Mouse (Mus musculus) E14TG2a.4 (cell line): ENCODE results near the gene Clpx.
"Not testable (repeated sequence)": the region's sequence is repeated elsewhere in the genome, so short reads cannot be mapped to it uniquely, and the experiment has no call there.

Experiments
- H3K27me3 ChIP-seq: 2 replicates; pipeline ENCODE4 v1.6.1; 2014; ENCODE audit warnings: low read length, control low read depth; ENCODE audit not compliant: insufficient read depth
- H3K36me3 ChIP-seq: 2 replicates; pipeline ENCODE4 v1.6.1; 2014; ENCODE audit warnings: low read length, control low read depth; ENCODE audit not compliant: insufficient read depth
- H3K4me1 ChIP-seq: replicated peaks from 2 replicates; pipeline ENCODE4 v1.6.1; 2014; ENCODE audit warnings: low read depth, low read length, control low read depth
- H3K4me3 ChIP-seq: replicated peaks from 2 replicates; pipeline ENCODE4 v1.5.1; 2014; ENCODE audit warnings: mild to moderate bottlenecking, low read length
- H3K9me3 ChIP-seq: 2 replicates; pipeline ENCODE4 v1.6.1; 2014; ENCODE audit warnings: low read length, control low read depth
- CTCF ChIP-seq: conservative IDR thresholded peaks from 2 replicates; pipeline ENCODE4 v1.5.1; 2014; ENCODE audit warnings: low read length
- NANOG ChIP-seq: IDR thresholded peaks from 2 replicates; pipeline ENCODE4 v1.6.1; 2014; ENCODE audit warnings: borderline replicate concordance, low read length, mixed read lengths
- POU5F1 ChIP-seq: IDR thresholded peaks from 2 replicates; pipeline ENCODE4 v1.6.1; 2014; ENCODE audit warnings: low read length, borderline replicate concordance

Clpx gene

DNA sequence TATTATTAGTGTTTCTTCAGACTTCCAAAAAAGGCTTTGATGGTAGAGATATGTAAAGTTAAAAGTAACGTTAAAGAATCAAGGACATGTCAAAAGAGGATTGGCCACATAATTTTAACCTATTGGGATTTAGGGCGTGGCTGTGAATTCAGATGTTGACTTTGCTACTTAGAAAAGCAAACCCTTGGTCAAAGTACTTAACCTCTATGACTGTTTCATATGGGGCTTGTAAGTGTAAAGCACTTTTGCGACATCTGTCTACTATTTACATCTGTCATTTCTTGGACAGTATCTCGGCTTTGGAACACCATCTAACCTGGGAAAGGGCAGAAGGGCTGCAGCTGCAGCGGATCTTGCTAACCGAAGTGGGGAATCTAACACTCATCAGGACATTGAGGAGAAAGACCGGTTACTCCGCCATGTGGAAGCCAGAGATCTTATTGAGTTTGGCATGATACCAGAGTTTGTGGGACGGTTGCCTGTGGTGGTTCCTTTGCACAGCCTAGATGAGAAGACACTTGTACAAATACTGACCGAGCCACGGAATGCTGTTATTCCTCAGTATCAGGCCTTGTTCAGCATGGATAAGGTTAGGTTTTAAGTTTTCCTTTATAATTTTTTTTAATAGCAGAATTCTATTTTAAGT is 28.3 kb downstream of the Clpx start:
- Histone ChIP-seq H3K4me1 (peaks cover 5% of the 10 kb centered on the region), H3K36me3 (peaks cover 74% of the 10 kb centered on the region), H3K9me3 (no peaks in the 10 kb centered on the region), H3K27me3 (no peaks in the 10 kb centered on the region), H3K4me3 (no peak overlapping the region)
- TF ChIP-seq CTCF (no peak), NANOG (no peak)

DNA sequence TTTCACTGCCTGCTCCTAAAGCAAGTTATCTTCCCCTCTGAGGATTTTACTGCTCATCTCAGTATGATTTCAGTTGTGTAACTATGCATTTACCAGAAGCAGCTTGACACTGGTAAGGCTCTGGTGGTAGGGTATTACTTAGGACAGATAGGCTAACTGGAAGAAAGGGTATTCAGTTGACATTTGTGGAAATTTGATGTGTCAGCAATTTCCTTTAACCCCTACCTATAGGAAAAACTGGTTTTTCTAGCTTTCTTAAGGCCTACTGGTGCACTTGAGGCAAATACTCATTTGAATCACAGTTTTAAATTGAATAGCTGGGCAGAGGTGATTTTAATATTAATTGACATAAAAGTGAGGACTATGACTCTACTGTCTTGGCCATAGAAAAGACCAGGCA is 31.9 kb downstream of the Clpx start:
- TF ChIP-seq CTCF (no peak), POU5F1 (no peak), NANOG (no peak)
- no peaks in the 10 kb centered on the region for H3K27me3 ChIP-seq
- no peaks in the 10 kb centered on the region for H3K9me3 ChIP-seq
- H3K36me3 ChIP-seq, result peaks cover 73% of the 10 kb centered on the region
- H3K4me3 ChIP-seq, result no peak overlapping the region
- peaks cover 12% of the 10 kb centered on the region for H3K4me1 ChIP-seq

DNA sequence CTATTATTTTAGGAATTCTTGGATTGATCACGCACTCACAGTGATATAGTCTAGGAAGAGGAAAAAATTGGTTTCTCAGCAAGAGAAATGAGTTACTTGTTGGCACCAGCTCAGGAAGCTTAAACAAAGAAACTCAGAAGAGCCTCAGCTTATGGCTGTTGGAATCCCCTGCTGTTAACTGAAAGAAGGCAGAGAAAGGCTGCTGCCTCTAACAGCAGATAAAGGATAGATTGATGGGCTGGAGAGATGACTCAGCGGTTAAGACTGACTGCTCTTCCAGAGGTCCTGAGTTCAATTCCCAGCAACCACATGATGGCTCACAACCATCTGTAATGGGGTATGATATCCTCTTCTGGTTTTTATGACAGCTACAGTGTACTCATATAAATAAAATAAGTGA is 33.3 kb downstream of the Clpx start:
- H3K4me3 ChIP-seq, result no peak overlapping the region
- H3K27me3 ChIP-seq, result no peaks in the 10 kb centered on the region
- H3K4me1 ChIP-seq, result peaks cover 18% of the 10 kb centered on the region
- H3K36me3 ChIP-seq, result peaks cover 61% of the 10 kb centered on the region
- no peaks in the 10 kb centered on the region for H3K9me3 ChIP-seq
- TF ChIP-seq POU5F1 (no peak), CTCF (no peak), NANOG (no peak)

DNA sequence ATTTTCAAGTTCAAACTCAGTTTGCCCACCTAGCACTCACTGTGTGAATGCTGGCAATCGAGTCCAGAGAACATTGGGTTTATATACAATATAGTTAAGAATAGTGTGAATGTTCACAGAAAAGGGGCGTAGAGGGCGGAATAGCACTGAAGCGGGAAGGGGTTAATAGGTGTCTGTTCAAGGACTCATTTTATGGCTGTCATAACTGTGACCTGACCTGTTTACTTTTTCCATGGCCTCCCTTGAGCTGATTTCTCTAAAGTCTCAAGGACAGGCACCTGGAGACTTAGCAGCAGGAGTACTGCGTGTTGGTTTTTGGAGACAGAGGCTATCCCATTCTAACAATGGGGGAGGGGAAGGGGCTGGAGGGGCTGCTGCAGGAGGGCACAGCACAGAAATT is 39.9 kb downstream of the Clpx start:
- no peaks in the 10 kb centered on the region; the same call in 1 of the 2 replicates for H3K9me3 ChIP-seq
- peaks cover 27% of the 10 kb centered on the region for H3K27me3 ChIP-seq
- no peak overlapping the region for H3K4me3 ChIP-seq
- TF ChIP-seq NANOG (no peak), CTCF (no peak), POU5F1 (no peak)
- peaks cover 14% of the 10 kb centered on the region for H3K4me1 ChIP-seq
- peaks cover 14% of the 10 kb centered on the region for H3K36me3 ChIP-seq

DNA sequence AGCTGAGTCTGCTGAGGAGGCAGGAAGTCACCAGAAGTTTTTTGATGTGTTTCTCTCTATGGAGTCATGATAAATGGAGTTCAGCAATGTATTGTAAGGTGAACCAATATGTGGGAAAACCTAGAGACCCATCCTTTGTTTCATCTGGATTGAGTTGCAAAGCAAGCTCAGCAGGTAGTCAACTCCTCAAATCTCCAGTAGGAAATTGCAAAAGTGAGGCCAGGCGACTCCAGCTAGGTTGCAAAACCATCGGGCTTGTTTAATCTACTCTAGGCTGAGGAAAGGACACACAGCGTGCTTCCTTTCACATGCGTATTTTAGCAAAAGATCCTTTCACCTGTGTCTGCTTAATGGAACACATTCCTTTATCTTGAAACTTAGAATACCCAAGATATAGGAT is 45.1 kb downstream of the Clpx start:
- TF ChIP-seq NANOG (peak; percentile 71; the same call in 1 of the 2 replicates), POU5F1 (no peak)
- H3K4me3 ChIP-seq, result no peak overlapping the region
- H3K36me3 ChIP-seq, result no peaks in the 10 kb centered on the region
- peaks cover 15% of the 10 kb centered on the region for H3K4me1 ChIP-seq
- H3K9me3 ChIP-seq, result peaks cover 7% of the 10 kb centered on the region; the same call in 1 of the 2 replicates
- peaks cover 27% of the 10 kb centered on the region for H3K27me3 ChIP-seq

DNA sequence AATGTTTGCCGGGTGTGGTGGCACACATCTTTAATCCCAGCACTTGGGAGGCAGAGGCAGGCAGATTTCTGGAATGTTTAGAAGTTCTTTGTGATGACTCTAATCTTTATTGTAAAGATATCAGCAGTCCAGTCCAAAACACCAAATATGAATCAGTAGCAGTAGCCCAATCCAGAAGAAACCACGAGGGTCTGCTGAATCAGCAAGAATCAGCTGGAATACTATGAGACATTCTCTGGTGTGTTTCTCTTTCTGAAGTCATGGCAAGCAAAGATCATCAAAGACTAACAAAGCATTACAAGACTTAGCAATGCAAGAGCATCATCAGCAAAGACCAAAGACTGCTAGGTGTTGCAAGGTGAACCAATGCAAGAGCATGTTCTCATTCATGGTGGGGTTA is 46.4 kb downstream of the Clpx start:
- TF ChIP-seq POU5F1, result no peak
- no peak for TF ChIP-seq NANOG
- no peak for TF ChIP-seq CTCF
- Histone ChIP-seq H3K36me3 (no peaks in the 10 kb centered on the region), H3K4me3 (no peak overlapping the region)

DNA sequence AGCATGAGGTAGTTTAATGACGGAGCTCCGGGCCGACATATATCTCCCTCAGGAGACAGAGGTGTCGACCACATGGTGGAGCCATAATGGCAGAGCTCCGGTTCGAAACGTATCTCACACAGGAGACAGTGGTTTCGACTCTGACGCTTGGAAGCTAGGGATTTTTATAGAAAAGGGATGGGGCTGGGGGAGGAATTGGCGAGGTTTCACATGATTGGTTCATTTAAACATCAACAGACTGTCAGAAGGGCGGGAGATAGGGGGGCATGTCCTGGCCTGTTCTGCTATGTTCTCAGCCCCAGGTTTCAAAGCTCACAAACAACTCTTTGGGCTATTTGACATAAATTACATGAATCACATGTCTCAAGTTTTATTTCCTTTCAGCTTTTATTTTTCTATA is 51.4 kb downstream of the Clpx start:
- H3K4me3 ChIP-seq, result peak overlapping the region; percentile 96
- peaks cover 30% of the 10 kb centered on the region for H3K4me1 ChIP-seq

More for the DNA sequence above, 46.4 kb downstream of the Clpx start:
- Histone ChIP-seq H3K4me1 (peaks cover 15% of the 10 kb centered on the region), H3K9me3 (peaks cover 19% of the 10 kb centered on the region), H3K27me3 (peaks cover 21% of the 10 kb centered on the region)

DNA sequence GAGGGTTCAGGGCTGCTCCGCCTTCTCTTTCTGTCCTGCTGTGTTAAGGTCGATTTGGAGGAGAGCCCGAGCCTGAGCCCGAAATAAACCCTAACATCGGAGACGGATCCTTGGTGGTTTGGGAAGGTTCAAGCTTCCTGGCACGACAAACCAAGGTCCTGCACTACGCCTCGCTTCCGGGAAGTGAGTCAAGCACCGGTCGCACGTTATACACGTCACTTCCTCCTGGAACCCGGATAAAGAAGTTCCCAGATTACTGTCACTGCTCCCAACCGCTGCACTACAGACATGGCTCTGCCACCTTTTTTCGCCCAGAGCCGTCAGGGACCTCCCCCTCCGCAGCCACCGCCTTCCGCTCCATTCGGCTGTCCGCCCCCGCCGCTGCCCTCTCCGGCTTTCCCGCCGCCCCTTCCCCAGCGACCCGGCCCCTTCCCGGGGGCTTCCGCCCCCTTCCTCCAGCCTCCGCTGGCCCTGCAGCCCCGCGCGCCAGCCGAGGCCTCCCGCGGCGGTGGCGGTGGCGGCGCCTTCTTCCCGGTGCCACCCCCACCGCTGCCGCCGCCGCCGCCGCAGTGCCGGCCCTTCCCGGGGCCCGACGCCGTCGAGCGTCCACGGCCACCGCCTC is 51.9 kb downstream of the Clpx start, which contains the start of gene Pdcd7:
Pdcd7 (plus strand) TSS at position 251 of the 622 bp plus-strand sequence.
- no peaks in the 10 kb centered on the region; the same call in 1 of the 2 replicates for H3K27me3 ChIP-seq
- TF ChIP-seq NANOG (no peak), POU5F1 (no peak)

More for the DNA sequence above, 51.4 kb downstream of the Clpx start:
- H3K27me3 ChIP-seq, H3K36me3 ChIP-seq: not testable (repeated sequence)
- H3K9me3 ChIP-seq, result peaks cover 19% of the 10 kb centered on the region

DNA sequence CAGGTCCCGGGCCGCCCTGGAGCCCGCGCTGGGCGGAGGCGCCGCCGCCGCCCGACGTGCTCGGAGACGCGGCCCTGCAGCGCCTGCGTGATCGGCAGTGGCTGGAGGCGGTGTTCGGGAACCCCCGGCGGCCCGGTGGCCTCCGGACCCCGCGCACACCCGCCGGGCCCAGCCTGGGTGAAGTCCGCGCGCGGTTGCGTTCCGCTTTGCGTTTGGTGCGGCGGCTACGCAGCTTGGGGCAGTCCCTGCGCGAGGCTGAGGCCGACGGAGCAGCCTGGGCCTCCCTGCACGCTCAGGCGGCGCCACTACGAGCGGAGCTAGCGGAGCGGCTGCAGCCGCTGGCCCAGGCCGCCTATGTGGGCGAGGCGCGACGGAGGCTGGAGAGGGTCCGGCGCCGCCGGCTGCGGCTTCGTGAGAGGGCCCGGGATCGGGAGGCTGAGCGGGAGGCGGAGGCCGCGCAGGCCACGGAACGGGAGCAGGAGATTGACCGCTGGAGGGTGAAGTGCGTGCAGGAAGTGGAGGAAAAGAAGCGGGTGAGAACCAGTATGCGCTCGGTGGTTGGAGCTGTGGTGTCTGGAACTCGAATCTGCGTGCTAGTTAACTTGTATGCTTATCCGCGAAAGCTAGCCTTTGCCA is 52.5 kb downstream of the Clpx start:
- TF ChIP-seq POU5F1 (no peak), NANOG (no peak), CTCF (no peak)
- Histone ChIP-seq H3K36me3 (peaks cover 2% of the 10 kb centered on the region; the same call in 1 of the 2 replicates), H3K4me1 (peaks cover 36% of the 10 kb centered on the region), H3K9me3 (peaks cover 15% of the 10 kb centered on the region), H3K4me3 (peak overlapping the region; percentile 96), H3K27me3 (no peaks in the 10 kb centered on the region; the same call in 1 of the 2 replicates)

More for the DNA sequence above, 51.9 kb downstream of the Clpx start, which contains the start of gene Pdcd7:
- peaks cover 15% of the 10 kb centered on the region for H3K9me3 ChIP-seq
- peaks cover 35% of the 10 kb centered on the region for H3K4me1 ChIP-seq
- peaks cover 2% of the 10 kb centered on the region; the same call in 1 of the 2 replicates for H3K36me3 ChIP-seq
- peak within 1 kb of the TSS; percentile 96 for H3K4me3 ChIP-seq
